Mouse (Mus musculus) CH12.LX (cell line): Measurements from ENCODE around the gene RPS10-NUDT3. TPM values are rescaled to one million over a fixed set of nuclear protein-coding genes. Genes with fewer than 3 reads are reported as not detected.

Experiments
- DNase-seq: peaks from one replicate; pipeline ENCODE4 v3.0.0-alpha.2; 2013; ENCODE audit errors: extremely low read depth
- H3K27ac ChIP-seq: 2 replicates; pipeline ENCODE4 v1.5.1; 2012; ENCODE audit warnings: low read depth, mild to moderate bottlenecking, control low read depth, moderate library complexity; ENCODE audit not compliant: insufficient read depth
- H3K27me3 ChIP-seq: replicated peaks from 2 replicates; pipeline ENCODE3; 2012; ENCODE audit warnings: inconsistent platforms
- H3K36me3 ChIP-seq, 2 experiments: replicated peaks in 1 of 2; 2 replicates each; pipeline versions ENCODE3 to v1.6.1; 2012; ENCODE audit warnings: inconsistent platforms in 1 of 2, low read length in 1 of 2, mild to moderate bottlenecking in 1 of 2, mixed read lengths in 1 of 2, moderate library complexity in 1 of 2; ENCODE audit not compliant: control insufficient read depth in 1 of 2, insufficient read depth in 1 of 2
- H3K4me1 ChIP-seq, 2 experiments: 2 replicates each; pipeline ENCODE4 v1.6.1; 2012; ENCODE audit warnings: inconsistent platforms in 1 of 2, moderate library complexity in 1 of 2; ENCODE audit not compliant: insufficient read depth in 2 of 2, control insufficient read depth in 1 of 2
- H3K4me2 ChIP-seq: 2 replicates; pipeline ENCODE4 v1.6.1; 2012; ENCODE audit warnings: low read depth, mild to moderate bottlenecking, control low read depth; ENCODE audit not compliant: poor library complexity, insufficient read depth, severe bottlenecking
- H3K4me3 ChIP-seq, 3 experiments: fragments of 150-350 bp in 1 of 3; sonication (generic) in 1 of 3; replicated peaks in 1 of 3; 2 replicates each; pipeline versions ENCODE3 to v1.5.1; 2011 to 2012; ENCODE audit warnings: low read depth in 2 of 3, low read length in 2 of 3, mild to moderate bottlenecking in 2 of 3, moderate library complexity in 2 of 3, control low read depth in 1 of 3, improper control_type of control experiment in 1 of 3, inconsistent platforms in 1 of 3, mixed read lengths in 1 of 3; ENCODE audit not compliant: poor library complexity in 1 of 3
- H3K79me2 ChIP-seq: replicated peaks from 2 replicates; pipeline ENCODE4 v1.6.1; 2012; ENCODE audit warnings: mild to moderate bottlenecking, moderate library complexity; ENCODE audit not compliant: control insufficient read depth, poor library complexity, insufficient read depth, severe bottlenecking; ENCODE audit errors: extremely low read depth
- H3K9ac ChIP-seq: 2 replicates; pipeline ENCODE4 v1.6.1; 2012; ENCODE audit warnings: low read depth, mild to moderate bottlenecking, control low read depth, moderate library complexity; ENCODE audit not compliant: insufficient read depth
- H3K9me3 ChIP-seq: replicated peaks from 2 replicates; pipeline ENCODE3; 2012; ENCODE audit warnings: low read length, inconsistent platforms, mixed read lengths
- BHLHE40 ChIP-seq: IDR thresholded peaks from 2 replicates; pipeline ENCODE4 v1.6.1; 2011; ENCODE audit warnings: mild to moderate bottlenecking, low read depth, low read length, improper control_type of control experiment
- CHD1 ChIP-seq: IDR thresholded peaks from 2 replicates; pipeline ENCODE4 v1.6.1; 2012; ENCODE audit warnings: low read depth, low read length, improper control_type of control experiment, inconsistent platforms
- CHD2 ChIP-seq: IDR thresholded peaks from 2 replicates; pipeline ENCODE4 v1.6.1; 2011; ENCODE audit warnings: low read length, improper control_type of control experiment
- CTCF ChIP-seq, 2 experiments: IDR thresholded peaks in 1 of 2; conservative IDR thresholded peaks in 1 of 2; 2 replicates each; pipeline ENCODE4 v1.5.1; 2011 to 2012; ENCODE audit warnings: low read depth in 2 of 2, low read length in 2 of 2, improper control_type of control experiment in 1 of 2, inconsistent platforms in 1 of 2, mild to moderate bottlenecking in 1 of 2, moderate library complexity in 1 of 2
- ELF1 ChIP-seq: IDR thresholded peaks from 2 replicates; pipeline ENCODE4 v1.6.1; 2014; ENCODE audit warnings: low read depth, mild to moderate bottlenecking, inconsistent platforms, low read length, improper control_type of control experiment
- EP300 ChIP-seq: IDR thresholded peaks from 2 replicates; pipeline ENCODE4 v1.6.1; 2011; ENCODE audit warnings: low read length, improper control_type of control experiment
- ETS1 ChIP-seq: conservative IDR thresholded peaks from 2 replicates; pipeline ENCODE4 v1.6.1; 2012; ENCODE audit warnings: low read depth, mild to moderate bottlenecking, inconsistent platforms, low read length, improper control_type of control experiment, moderate library complexity
- GABPA ChIP-seq: IDR thresholded peaks from 2 replicates; pipeline ENCODE4 v1.6.1; 2012; ENCODE audit warnings: low read depth, low read length, improper control_type of control experiment, inconsistent platforms; ENCODE audit not compliant: insufficient replicate concordance
- HCFC1 ChIP-seq: IDR thresholded peaks from 2 replicates; pipeline ENCODE4 v1.6.1; 2012; ENCODE audit warnings: low read depth, mild to moderate bottlenecking, inconsistent platforms, low read length, improper control_type of control experiment
- JUND ChIP-seq: conservative IDR thresholded peaks from 2 replicates; pipeline ENCODE4 v1.6.1; 2011; ENCODE audit warnings: low read depth, low read length, improper control_type of control experiment
- MAZ ChIP-seq: IDR thresholded peaks from 2 replicates; pipeline ENCODE4 v1.6.1; 2012; ENCODE audit warnings: low read depth, mild to moderate bottlenecking, inconsistent platforms, low read length, improper control_type of control experiment, moderate library complexity
- MEF2A ChIP-seq: IDR thresholded peaks from 2 replicates; pipeline ENCODE4 v1.6.1; 2014; ENCODE audit warnings: low read depth, mild to moderate bottlenecking, inconsistent platforms, low read length, improper control_type of control experiment, borderline replicate concordance
- MXI1 ChIP-seq: IDR thresholded peaks from 2 replicates; pipeline ENCODE4 v1.6.1; 2011; ENCODE audit warnings: mild to moderate bottlenecking, low read depth, low read length, improper control_type of control experiment
- MYC ChIP-seq: IDR thresholded peaks from 2 replicates; pipeline ENCODE4 v1.6.1; 2011; ENCODE audit warnings: low read depth, mild to moderate bottlenecking, improper control_type of control experiment, low read length
- NELFE ChIP-seq: IDR thresholded peaks from 2 replicates; pipeline ENCODE4 v1.6.1; 2011; ENCODE audit warnings: low read depth, low read length, improper control_type of control experiment
- NRF1 ChIP-seq: IDR thresholded peaks from 2 replicates; pipeline ENCODE4 v1.6.1; 2014; ENCODE audit warnings: low read depth, mild to moderate bottlenecking, inconsistent platforms, low read length, improper control_type of control experiment, moderate library complexity
- PAX5 ChIP-seq: IDR thresholded peaks from 2 replicates; pipeline ENCODE4 v1.6.1; 2012; ENCODE audit warnings: low read length, inconsistent platforms, mixed read lengths
- POLR2A ChIP-seq: IDR thresholded peaks from 2 replicates; pipeline ENCODE4 v1.6.1; 2011; ENCODE audit warnings: low read depth, mild to moderate bottlenecking, improper control_type of control experiment, low read length
- POLR2AphosphoS2 ChIP-seq: IDR thresholded peaks from 2 replicates; pipeline ENCODE4 v1.6.1; 2011; ENCODE audit warnings: low read depth, low read length, improper control_type of control experiment
- RAD21 ChIP-seq: IDR thresholded peaks from 2 replicates; pipeline ENCODE4 v1.6.1; 2011; ENCODE audit warnings: low read depth, mild to moderate bottlenecking, low read length, improper control_type of control experiment, moderate library complexity
- RCOR1 ChIP-seq: conservative IDR thresholded peaks from 2 replicates; pipeline ENCODE4 v1.6.1; 2012; ENCODE audit warnings: low read depth, mild to moderate bottlenecking, inconsistent platforms, low read length, improper control_type of control experiment
- SIN3A ChIP-seq: IDR thresholded peaks from 2 replicates; pipeline ENCODE4 v1.6.1; 2012; ENCODE audit warnings: low read length, improper control_type of control experiment, inconsistent platforms
- SMC3 ChIP-seq: IDR thresholded peaks from 2 replicates; pipeline ENCODE4 v1.6.1; 2011; ENCODE audit warnings: low read depth, low read length, improper control_type of control experiment
- TCF12 ChIP-seq: IDR thresholded peaks from 2 replicates; pipeline ENCODE4 v1.6.1; 2014; ENCODE audit warnings: low read depth, mild to moderate bottlenecking, inconsistent platforms, low read length, improper control_type of control experiment
- UBTF ChIP-seq: IDR thresholded peaks from 2 replicates; pipeline ENCODE4 v1.6.1; 2012; ENCODE audit warnings: low read depth, mild to moderate bottlenecking, inconsistent platforms, low read length, improper control_type of control experiment, moderate library complexity
- USF1 ChIP-seq: IDR thresholded peaks from 2 replicates; pipeline ENCODE4 v1.6.1; 2014; ENCODE audit warnings: low read depth, mild to moderate bottlenecking, inconsistent platforms, low read length, improper control_type of control experiment
- USF2 ChIP-seq: conservative IDR thresholded peaks from 2 replicates; pipeline ENCODE4 v1.6.1; 2011; ENCODE audit warnings: low read depth, low read length, improper control_type of control experiment
- ZKSCAN1 ChIP-seq: IDR thresholded peaks from 2 replicates; pipeline ENCODE4 v1.6.1; 2012; ENCODE audit warnings: low read depth, inconsistent platforms, low read length, improper control_type of control experiment, borderline replicate concordance
- ZNF384 ChIP-seq: IDR thresholded peaks from 2 replicates; pipeline ENCODE4 v1.6.1; 2012; ENCODE audit warnings: low read depth, low read length, improper control_type of control experiment, inconsistent platforms
- dilution Hi-C: fragments of 300-500 bp; cut with MboI; formaldehyde crosslinking; loops from 2 replicates; pipeline ENCODE4 v1.14.3; 2020; ENCODE audit warnings: low sequenced_read_pairs; ENCODE audit not compliant: extremely low pct_unique_long_range_greater_than_20kb, extremely low pct_ligation_motif_present
- in situ Hi-C: fragments of 300-500 bp; cut with MboI; formaldehyde crosslinking; loops from 3 replicates; pipeline ENCODE4 v1.14.3; 2019; ENCODE audit warnings: low sequenced_read_pairs, low pct_ligation_motif_present, low pct_unique_long_range_greater_than_20kb, mixed read lengths
- polyA plus RNA-seq: library from polyadenylated mRNA; unstranded; fragments of >175 nt; gene quantifications from 2 replicates; pipeline ENCODE4 v1.2.1, GENCODE M21; 2012; ENCODE audit warnings: low read depth; ENCODE audit not compliant: insufficient read length
- total RNA-seq, 2 experiments: library from RNA; depleted of rRNA; stranded (reverse); fragments of 300-350 nt in 1 of 2; fragments of >200 nt in 1 of 2; gene quantifications; 2 replicates each; pipeline ENCODE4 v1.2.3; 2012 to 2014

RPS10-NUDT3 gene
- total and polyA plus RNA-seq, 3 experiments: 30.3 TPM; not detected in 2

- H3K9ac ChIP-seq: peak overlapping the region; percentile 99
- no peak for DNase-seq
- in situ Hi-C loops (no loop called here), dilution Hi-C loops (no loop called here)
- H3K4me2 ChIP-seq: peak overlapping the region; percentile 53
- H3K36me3 ChIP-seq: peaks cover 8 to 22% of the 10 kb centered on the region in 2 experiments
- H3K27me3 ChIP-seq: peaks cover 9% of the 10 kb centered on the region
- H3K4me3 ChIP-seq: peak overlapping the region; percentile 65 to 89 (median 78)
- peaks cover 15 to 42% of the 10 kb centered on the region in 2 experiments for H3K4me1 ChIP-seq
- peaks cover 8% of the 10 kb centered on the region for H3K9me3 ChIP-seq
- TF ChIP-seq RCOR1 (no peak), GABPA (no peak), NRF1 (no peak), CHD1 (peak; percentile 74), POLR2AphosphoS2 (no peak), NELFE (0 out of 2 replicates have a peak, but pooled peaks have one; percentile 3), SMC3 (no peak), JUND (no peak), UBTF (no peak), MXI1 (peak; percentile 39; the same call in 1 of the 2 replicates), SIN3A (0 out of 2 replicates have a peak, but pooled peaks have one; percentile 25), MAZ (no peak)
- peak overlapping the region; percentile 41 for H3K27ac ChIP-seq
- peaks cover 51% of the 10 kb centered on the region for H3K79me2 ChIP-seq
These were observed 76.9 kb downstream of the RPS10-NUDT3 start for GRCm38 (mm10) chr17:27557927-27558661.

DNA sequence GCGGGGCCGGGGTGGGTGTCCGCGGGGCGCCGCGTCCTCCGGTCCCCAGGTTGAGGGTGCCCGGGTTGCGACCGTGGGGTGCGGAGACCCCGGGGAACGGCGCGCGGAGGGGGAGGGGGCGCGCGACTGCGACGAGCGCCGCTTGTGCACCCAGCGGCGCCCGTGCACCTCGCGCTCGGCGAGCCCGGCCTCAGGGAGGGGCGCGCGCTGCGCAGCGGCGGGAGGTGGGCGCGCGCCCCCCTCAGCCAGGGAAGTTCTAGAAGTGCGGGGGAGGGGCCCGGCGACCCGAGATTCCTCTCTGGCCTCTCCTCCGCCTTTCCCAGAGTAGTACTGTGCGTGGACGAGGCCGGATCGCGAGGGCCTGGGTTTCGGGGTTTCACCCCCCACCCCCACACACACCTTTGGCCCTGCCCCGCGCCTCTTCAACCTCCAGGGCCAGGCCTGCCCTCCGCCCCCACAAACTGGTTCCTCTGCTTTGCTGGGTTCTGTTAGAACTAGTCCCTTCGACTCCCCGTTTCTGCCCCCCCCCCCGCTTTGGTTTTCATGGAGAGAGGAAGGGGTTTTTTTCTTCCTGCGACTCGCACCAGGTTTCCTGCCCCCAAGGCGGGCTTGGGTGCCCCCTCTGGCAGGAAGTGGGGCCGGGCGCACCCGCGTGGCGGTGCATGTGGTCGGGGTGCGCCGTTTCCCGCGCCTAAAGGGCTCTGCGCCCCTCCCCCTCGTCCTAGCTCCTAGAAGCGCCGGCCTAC, 77.7 kb downstream of the RPS10-NUDT3 start:
- peaks cover 8% of the 10 kb centered on the region for H3K9me3 ChIP-seq
- peak overlapping the region; percentile 99 for H3K9ac ChIP-seq
- peaks cover 51% of the 10 kb centered on the region for H3K79me2 ChIP-seq
- H3K27me3 ChIP-seq: peaks cover 13% of the 10 kb centered on the region
- DNase-seq: peak; percentile 85
- H3K27ac ChIP-seq: peak overlapping the region; percentile 94
- peak overlapping the region; percentile 53 for H3K4me2 ChIP-seq
- H3K4me3 ChIP-seq: peak overlapping the region; percentile 65 to 89 (median 78)
- peaks cover 21 to 46% of the 10 kb centered on the region in 2 experiments for H3K4me1 ChIP-seq
- in situ Hi-C loops (no loop called here), dilution Hi-C loops (no loop called here)
- H3K36me3 ChIP-seq: peaks cover 8 to 22% of the 10 kb centered on the region in 2 experiments
- TF ChIP-seq USF1 (no peak), TCF12 (no peak), CTCF (conservative IDR thresholded peaks at IDR 0.05 in 1 of 2, IDR thresholded peaks at IDR 0.05 in 1 of 2; ENCODE audit: low read depth in 2 of 2, low read length in 2 of 2) (peak in 1 of 2 experiments; percentile 36; a peak in 2 of 4 replicates), RAD21 (no peak), PAX5 (no peak), ETS1 (no peak), MEF2A (no peak), CHD1 (no peak), RCOR1 (no peak), NELFE (no peak), HCFC1 (0 out of 2 replicates have a peak, but pooled peaks have one; percentile 51), POLR2A (peak; percentile 42; the same call in 1 of the 2 replicates), JUND (no peak), ZKSCAN1 (no peak), USF2 (no peak), CHD2 (peak; percentile 60), ELF1 (peak; percentile 63; the same call in 1 of the 2 replicates), ZNF384 (no peak), NRF1 (no peak), MAZ (0 out of 2 replicates have a peak, but pooled peaks have one; percentile 47), EP300 (no peak), BHLHE40 (peak; percentile 49; the same call in 1 of the 2 replicates), MYC (peak; percentile 96)
